Comparison of ENCODE assay signal across 8 mouse cellular contexts in the genomic region with DNA sequence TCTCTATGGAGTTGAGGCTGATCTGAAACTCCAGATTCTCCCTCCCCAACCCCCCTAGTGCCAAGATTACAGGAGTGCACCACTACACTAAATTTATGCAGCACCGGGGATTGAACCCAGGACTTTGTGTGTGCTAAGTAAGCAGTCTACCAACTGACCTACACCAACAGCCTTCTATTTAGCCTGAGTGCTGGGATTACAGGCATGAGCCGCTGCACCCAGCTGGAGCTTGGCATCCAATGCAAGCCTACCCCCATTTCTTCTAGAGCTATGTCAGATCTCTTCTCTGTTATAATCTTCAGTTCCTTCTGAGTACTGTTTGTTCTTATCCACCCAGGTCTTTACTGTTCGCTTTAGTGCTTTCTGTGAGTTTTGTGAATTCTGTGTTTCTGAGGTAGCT.
DNase-seq lines count a peak whose midpoint lies in the region; ATAC-seq and TF ChIP-seq lines count a peak whose summit lies in the region.

No protein-coding gene starts in this region.

- H3K27me3 ChIP-seq in heart, embryonic 13.5 days (replicated peaks), result no peaks in the 10 kb centered on the region
- H3K27me3 ChIP-seq in lung, postnatal 0 days (replicated peaks; ENCODE audit: insufficient read depth, low read length), result no peaks in the 10 kb centered on the region
- H3K27me3 ChIP-seq in intestine, embryonic 15.5 days (replicated peaks), result no peaks in the 10 kb centered on the region
- H3K27me3 ChIP-seq in stomach, embryonic 14.5 days (ENCODE audit: control insufficient read depth, insufficient read depth, low read length), result no peaks in the 10 kb centered on the region

- no peak for TF ChIP-seq EP300 in lung, postnatal 0 days (IDR thresholded peaks at IDR 0.05)

- ATAC-seq in heart, embryonic 13.5 days (ENCODE audit: extremely low read depth, insufficient number of reproducible peaks, low FRiP score, low TSS enrichment), result no peak
- ATAC-seq in lung, postnatal 0 days, result no peak
- ATAC-seq in intestine, embryonic 15.5 days, result peak; percentile 5
- no peak for ATAC-seq in stomach, embryonic 14.5 days (ENCODE audit: insufficient number of reproducible peaks, insufficient read depth, low FRiP score, low read depth)

- TF ChIP-seq POLR2A in lung, adult 2 months (IDR thresholded peaks at IDR 0.05; ENCODE audit: borderline replicate concordance, extremely low read depth, low read depth, low read length), result no peak

- no peaks in the 10 kb centered on the region for H3K36me3 ChIP-seq in heart, embryonic 13.5 days
- no peaks in the 10 kb centered on the region for H3K36me3 ChIP-seq in lung, postnatal 0 days (ENCODE audit: insufficient read depth, low read length)
- H3K36me3 ChIP-seq in intestine, embryonic 15.5 days, result no peaks in the 10 kb centered on the region
- no peaks in the 10 kb centered on the region for H3K36me3 ChIP-seq in stomach, embryonic 14.5 days (ENCODE audit: control insufficient read depth, insufficient read depth, low read length)

- no peak for DNase-seq in heart, adult 18-20 months
- no peak for DNase-seq in lung, postnatal 0 days (ENCODE audit: low spot score)
- no peak for DNase-seq in lung, adult 2 months
- DNase-seq in urinary bladder, postnatal 14 days (ENCODE audit: low spot score), result no peak
- no peak for DNase-seq in adrenal gland, postnatal 36 days

- WGBS in heart, embryonic 13.5 days, result 85% methylated on average over 3 of the region's 3 CpGs
- WGBS in lung, postnatal 0 days, result 83% methylated on average over 3 of the region's 3 CpGs
- WGBS in lung, adult 2 months, result 87% methylated on average over 3 of the region's 3 CpGs
- WGBS in intestine, embryonic 15.5 days, result 88% methylated on average over 3 of the region's 3 CpGs
- 89% methylated on average over 3 of the region's 3 CpGs for WGBS in stomach, embryonic 14.5 days

- 0 out of 2 replicates have a peak overlapping the region, but pooled peaks have one; percentile 0 for H3K4me2 ChIP-seq in heart, embryonic 13.5 days
- no peak overlapping the region for H3K4me2 ChIP-seq in lung, postnatal 0 days (replicated peaks; ENCODE audit: low read depth, low read length)
- no peak overlapping the region for H3K4me2 ChIP-seq in intestine, embryonic 15.5 days (replicated peaks)
- H3K4me2 ChIP-seq in stomach, embryonic 14.5 days (replicated peaks; ENCODE audit: low read depth, low read length), result no peak overlapping the region

- no peak overlapping the region for H3K9ac ChIP-seq in heart, embryonic 13.5 days
- no peak overlapping the region for H3K9ac ChIP-seq in lung, postnatal 0 days (replicated peaks; ENCODE audit: low read depth)
- no peak overlapping the region for H3K9ac ChIP-seq in intestine, embryonic 15.5 days
- H3K9ac ChIP-seq in stomach, embryonic 14.5 days (replicated peaks; ENCODE audit: low read depth, low read length), result no peak overlapping the region

- H3K27ac ChIP-seq in heart, embryonic 13.5 days (replicated peaks), result peak overlapping the region; percentile 84
- H3K27ac ChIP-seq in lung, postnatal 0 days (ENCODE audit: low read length), result peak overlapping the region; percentile 76
- H3K27ac ChIP-seq in intestine, embryonic 15.5 days, result peak overlapping the region; percentile 76
- H3K27ac ChIP-seq in stomach, embryonic 14.5 days (ENCODE audit: low read length), result peak overlapping the region; percentile 61; the same call in 1 of the 2 replicates

- H3K4me1 ChIP-seq in heart, embryonic 13.5 days, result peaks cover 42% of the 10 kb centered on the region
- peaks cover 3% of the 10 kb centered on the region; the same call in 1 of the 2 replicates for H3K4me1 ChIP-seq in lung, postnatal 0 days (ENCODE audit: insufficient read depth, low read depth, low read length)
- H3K4me1 ChIP-seq in lung, adult 2 months (ENCODE audit: control insufficient read depth, insufficient read depth, low read length), result peaks cover 14% of the 10 kb centered on the region
- 0 out of 2 replicates have a peak, but pooled peaks cover 9% of the 10 kb centered on the region for H3K4me1 ChIP-seq in intestine, embryonic 15.5 days (replicated peaks)
- H3K4me1 ChIP-seq in stomach, embryonic 14.5 days (ENCODE audit: control insufficient read depth, insufficient read depth, low read length), result no peaks in the 10 kb centered on the region; the same call in 1 of the 2 replicates

- no peak overlapping the region for H3K4me3 ChIP-seq in heart, embryonic 13.5 days
- H3K4me3 ChIP-seq in lung, postnatal 0 days (ENCODE audit: low read depth, low read length), result no peak overlapping the region
- no peak overlapping the region for H3K4me3 ChIP-seq in lung, adult 2 months (replicated peaks; ENCODE audit: extremely low read depth, low read depth, low read length)
- no peak overlapping the region for H3K4me3 ChIP-seq in intestine, embryonic 15.5 days (replicated peaks)
- H3K4me3 ChIP-seq in stomach, embryonic 14.5 days (ENCODE audit: low read depth, low read length), result no peak overlapping the region

- H3K9me3 ChIP-seq in heart, embryonic 13.5 days, result no peaks in the 10 kb centered on the region
- H3K9me3 ChIP-seq in lung, postnatal 0 days (ENCODE audit: low read length), result no peaks in the 10 kb centered on the region
- H3K9me3 ChIP-seq in intestine, embryonic 15.5 days, result no peaks in the 10 kb centered on the region
- no peaks in the 10 kb centered on the region for H3K9me3 ChIP-seq in stomach, embryonic 14.5 days (ENCODE audit: control insufficient read depth, low read depth, low read length)

- TF ChIP-seq CTCF in lung, postnatal 0 days (IDR thresholded peaks at IDR 0.05), result no peak
- no peak for TF ChIP-seq CTCF in lung, adult 2 months (IDR thresholded peaks at IDR 0.05; ENCODE audit: insufficient read depth, low read length)
